Mouse (Mus musculus) adrenal gland, adult 8-10 months (tissue): ENCODE measurements around the gene Zfyve1. TPM values are rescaled to one million over a fixed set of nuclear protein-coding genes. Genes with fewer than 3 reads are reported as not detected.
A peak's percentile ranks its signal among the peaks of the same experiment; 100 is the strongest.

ENCODE experiments used
- DNase-seq: peaks from one replicate; pipeline ENCODE4 v3.0.0; 2022
- total RNA-seq, 4 experiments: library from RNA; stranded (reverse); gene quantifications; 2 replicates each; pipeline ENCODE4 v1.2.4; 2022

Zfyve1 gene
- total RNA-seq, 4 experiments from 2014 or later, result 37.5 to 56.6 (median 46.0) TPM

GRCm38 (mm10) chr12:83578896-83579569 is 18.0 kb downstream of the Zfyve1 start:
- DNase-seq, result peak; percentile 52

- DNase-seq, result no peak
Measured at GRCm38 (mm10) chr12:83578356-83578755, 18.7 kb downstream of the Zfyve1 start.

GRCm38 (mm10) chr12:83577445-83577844 is 19.6 kb downstream of the Zfyve1 start:
- no peak for DNase-seq

GRCm38 (mm10) chr12:83572717-83573116 is 24.3 kb downstream of the Zfyve1 start:
- DNase-seq, result no peak

GRCm38 (mm10) chr12:83569866-83570265 is 27.2 kb downstream of the Zfyve1 start:
- DNase-seq, result no peak

- DNase-seq, result no peak
Measured at GRCm38 (mm10) chr12:83562589-83562988, 34.4 kb downstream of the Zfyve1 start.

GRCm38 (mm10) chr12:83560189-83560588 is 36.8 kb downstream of the Zfyve1 start:
- DNase-seq, result no peak

GRCm38 (mm10) chr12:83558496-83558895 is 38.5 kb downstream of the Zfyve1 start:
- no peak for DNase-seq

- DNase-seq, result no peak
Measured at GRCm38 (mm10) chr12:83555605-83556004, 41.4 kb downstream of the Zfyve1 start.

- no peak for DNase-seq
Measured at GRCm38 (mm10) chr12:83553816-83554215, 43.2 kb downstream of the Zfyve1 start.

GRCm38 (mm10) chr12:83551305-83551704 is 45.7 kb downstream of the Zfyve1 start:
- no peak for DNase-seq

- DNase-seq, result no peak
Measured at GRCm38 (mm10) chr12:83544791-83545190, 52.2 kb downstream of the Zfyve1 start.

- DNase-seq, result no peak
Measured at GRCm38 (mm10) chr12:83543997-83544396, 53.0 kb downstream of the Zfyve1 start.

- no peak for DNase-seq
Measured at GRCm38 (mm10) chr12:83536039-83536438, 61.0 kb downstream of the Zfyve1 start.

GRCm38 (mm10) chr12:83535428-83535827 is 61.6 kb downstream of the Zfyve1 start:
- DNase-seq, result no peak

- no peak for DNase-seq
Measured at GRCm38 (mm10) chr12:83534190-83534589, 62.8 kb downstream of the Zfyve1 start.

GRCm38 (mm10) chr12:83532966-83533365 is 64.1 kb downstream of the Zfyve1 start:
- DNase-seq, result no peak

- DNase-seq, result no peak
Measured at GRCm38 (mm10) chr12:83531992-83532391, 65.0 kb downstream of the Zfyve1 start.

- DNase-seq, result no peak
Measured at GRCm38 (mm10) chr12:83528665-83529064, 68.4 kb downstream of the Zfyve1 start.

GRCm38 (mm10) chr12:83527816-83528215 is 69.2 kb downstream of the Zfyve1 start:
- no peak for DNase-seq

GRCm38 (mm10) chr12:83525822-83526544 is 71.0 kb downstream of the Zfyve1 start:
- no peak for DNase-seq

GRCm38 (mm10) chr12:83524329-83524728 is 72.7 kb downstream of the Zfyve1 start:
- DNase-seq, result no peak

GRCm38 (mm10) chr12:83523892-83524291 is 73.1 kb downstream of the Zfyve1 start:
- no peak for DNase-seq

- DNase-seq, result no peak
Measured at GRCm38 (mm10) chr12:83523056-83523455, 74.0 kb downstream of the Zfyve1 start.
